Mouse (Mus musculus) heart, embryonic 11.5 days (tissue): ENCODE results near the gene Xpnpep3. TPM values are rescaled to one million over a fixed set of nuclear protein-coding genes. Genes with fewer than 3 reads are reported as not detected.

ENCODE experiments used
- polyA plus RNA-seq: library from polyadenylated mRNA; unstranded; fragments of >200 nt; fragmentation: Nextera tagmentation; extraction: Ambion mirVana; gene quantifications from 2 replicates; pipeline ENCODE4 v1.2.1, GENCODE M21; 2014

Gene Xpnpep3
- polyA plus RNA-seq, 1 experiment from 2014 or later = 9.6 TPM

Other genes starting within 250 kb of the Xpnpep3 start
- gene Mrtfa, start 209.4 kb upstream of the Xpnpep3 start, polyA plus RNA-seq = 15.3 and 20.9 TPM in 2 replicates
- 0.15 TPM in 1 of 2 replicates, not detected in the other for gene Mchr1, start 164.6 kb upstream of the Xpnpep3 start, polyA plus RNA-seq
- 58.7 and 59.6 TPM in 2 replicates for gene Slc25a17, start 39.3 kb upstream of the Xpnpep3 start, polyA plus RNA-seq
- 138 and 140 TPM in 2 replicates for gene St13, start 61 bp upstream of the Xpnpep3 start, polyA plus RNA-seq
- gene Dnajb7, start 8.2 kb downstream of the Xpnpep3 start, polyA plus RNA-seq = 1.1 and 1.2 TPM in 2 replicates
- 397 and 442 TPM in 2 replicates for gene Rbx1, start 66.2 kb downstream of the Xpnpep3 start, polyA plus RNA-seq
- 21.4 and 26.9 TPM in 2 replicates for gene Ep300, start 185.2 kb downstream of the Xpnpep3 start, polyA plus RNA-seq